16 mouse cellular contexts compared by ENCODE assay signal in the genomic region with DNA sequence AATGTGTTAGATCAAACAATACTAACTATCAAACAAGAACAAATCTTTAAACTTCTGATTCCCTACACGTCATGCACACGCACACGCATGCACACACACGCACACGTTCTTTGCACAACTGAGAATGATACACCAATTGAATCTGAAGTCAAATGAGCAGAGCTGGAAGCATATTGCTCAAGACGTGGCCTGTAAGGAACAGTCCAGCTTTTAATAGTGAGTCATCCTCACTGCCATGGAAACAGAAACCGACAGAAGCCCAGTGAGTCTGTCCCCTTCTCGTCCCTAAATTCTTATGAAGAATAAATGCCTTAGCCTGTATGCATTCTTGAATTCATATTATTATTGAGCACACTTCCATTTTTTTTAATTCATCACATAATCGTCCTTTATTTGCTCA.
A peak's percentile ranks its signal among the peaks of the same experiment; 100 is the strongest.
DNase-seq lines count a peak whose midpoint lies in the region; ATAC-seq and TF ChIP-seq lines count a peak whose summit lies in the region.
"Had no signal": no experiment of that assay in that cellular context is flagged by ENCODE, and none has a peak within 500 bp of the region (broad histone marks: within the 10 kb centered on the region; RNA-seq: fewer than 3 reads in every experiment).

No protein-coding gene starts in this region.

- peak; percentile 92 for DNase-seq in heart, adult 11 months
- no peak for DNase-seq in heart, postnatal 4 days
- DNase-seq in adrenal gland, postnatal 14 days, result peak; percentile 35
- DNase-seq in kidney, adult 18-20 months, result no peak
- no peak for DNase-seq in layer of hippocampus, adult 9-10 months (ENCODE audit: low spot score)
- no peak for DNase-seq in thymus, postnatal 10 days (ENCODE audit: low spot score in 2 of 2)
- DNase-seq: cerebellum, adult 9-10 months; gastrocnemius, postnatal 14 days; lung, postnatal 14 days; thymus, postnatal 25 days had no signal

- H3K79me2 ChIP-seq in C2C12 (ENCODE audit: control insufficient read depth, insufficient read depth), result no peaks in the 10 kb centered on the region

- peak; percentile 48 for ATAC-seq in megakaryocyte progenitor cell, adult 5-6 weeks (replicated peaks; ENCODE audit: poor library complexity)
- ATAC-seq: forebrain, embryonic 14.5 days; intestine, postnatal 0 days; midbrain, embryonic 16.5 days had no signal

- no peak overlapping the region for H3ac ChIP-seq in C2C12 (ENCODE audit: control insufficient read depth, insufficient read length, low read depth)

- no peak for TF ChIP-seq CTCF in C2C12 (IDR thresholded peaks at IDR 0.05; ENCODE audit: control insufficient read depth, insufficient read depth, insufficient read length)

- H3K27me3 ChIP-seq in C2C12 (ENCODE audit: control insufficient read depth, insufficient read depth, insufficient read length), result no peaks in the 10 kb centered on the region
- H3K27me3 ChIP-seq: embryonic facial prominence, embryonic 13.5 days had no signal

- H3K36me3 ChIP-seq in C2C12 (ENCODE audit: control insufficient read depth, insufficient read depth), result no peaks in the 10 kb centered on the region
- H3K36me3 ChIP-seq: embryonic facial prominence, embryonic 13.5 days had no signal

- H3K4me3 ChIP-seq in C2C12 (ENCODE audit: insufficient read depth, poor library complexity, severe bottlenecking), result no peak overlapping the region
- H3K4me3 ChIP-seq: embryonic facial prominence, embryonic 13.5 days had no signal

- H3K79me3 ChIP-seq in C2C12 (ENCODE audit: low read depth), result no peaks in the 10 kb centered on the region

TF ChIP-seq in C2C12, 6 proteins besides CTCF, POLR2A, EP300 and RAD21:
- peak; percentile 96 for TF ChIP-seq CEBPB (IDR thresholded peaks at IDR 0.05; ENCODE audit: low read depth)
- TF ChIP-seq MAX (IDR thresholded peaks at IDR 0.05), result no peak
- TF ChIP-seq FOSL1 (IDR thresholded peaks at IDR 0.05; ENCODE audit: insufficient read depth, low read length, poor library complexity, severe bottlenecking), result peak; percentile 26
TF ChIP-seq in C2C12: peak in this region for 2.

Comparison
In these comparisons a context has a peak if more than half of its experiments do, and no peak if none do; other contexts are left out.
1. DNase-seq: peak in heart, adult 11 months (single experiment) and adrenal gland, postnatal 14 days (single experiment); none in heart, postnatal 4 days (single experiment), kidney, adult 18-20 months (single experiment), layer of hippocampus, adult 9-10 months (single experiment) and thymus, postnatal 10 days (0 of 2).